Mouse (Mus musculus): Measurements from ENCODE around the gene Prkx.

- TF ChIP-seq POLR2A (IDR thresholded peaks at IDR 0.05; ENCODE audit: low read depth, low read length) (no peak), CTCF (conservative IDR thresholded peaks at IDR 0.05; ENCODE audit: insufficient read depth, insufficient read length, low read depth, low read length) (no peak)
Measured at GRCm38 (mm10) chrX:77797801-77798200, 1.7 kb upstream of the Prkx start.
